Mouse (Mus musculus) cerebellum, adult 2 months (tissue): ENCODE results near the gene Gm9970.

Experiments
- CTCF ChIP-seq: fragments of 200-500 bp; IDR thresholded peaks from 2 replicates; pipeline ENCODE4 v1.5.1; 2011; ENCODE audit warnings: low read depth, mild to moderate bottlenecking, control low read depth, low read length, moderate library complexity, borderline replicate concordance; ENCODE audit not compliant: insufficient read depth
- POLR2A ChIP-seq: fragments of 200-500 bp; IDR thresholded peaks from 2 replicates; pipeline ENCODE4 v1.6.1; 2011; ENCODE audit warnings: low read length, control low read depth, borderline replicate concordance; ENCODE audit not compliant: insufficient read depth

- TF ChIP-seq POLR2A (no peak), CTCF (no peak)
These were observed 11.1 kb upstream of the Gm9970 start for GRCm38 (mm10) chr5:31252151-31252550.
